8 mouse cellular contexts compared by ENCODE assay signal in genomic region chr2:30240267-30240666, GRCm38 (mm10). TPM values are rescaled to one million over a fixed set of nuclear protein-coding genes. Genes with fewer than 3 reads are reported as not detected.
DNase-seq lines count a peak whose midpoint lies in the region; ATAC-seq and TF ChIP-seq lines count a peak whose summit lies in the region.

Gm28035 (plus strand) TSS chr2:30240567.

- no peak for DNase-seq in kidney, postnatal 0 days (ENCODE audit: low spot score)
- no peak for DNase-seq in kidney, postnatal 10 days
- no peak for DNase-seq in midbrain, embryonic 14.5 days
- DNase-seq in MN1 (ENCODE audit: low spot score) = no peak
- no peak for DNase-seq in cerebellum, adult 9-10 months
- DNase-seq in adrenal gland, postnatal 4 days (ENCODE audit: low spot score in 2 of 2) = no peak

- 78% methylated on average over 2 of the region's 2 CpGs for whole genome bisulfite sequencing in kidney, postnatal 0 days
- 87% methylated on average over 2 of the region's 2 CpGs for WGBS in embryonic facial prominence, embryonic 13.5 days
- WGBS in hindbrain, embryonic 16.5 days = 85% methylated on average over 2 of the region's 2 CpGs
- 83% methylated on average over 2 of the region's 2 CpGs for WGBS in midbrain, embryonic 14.5 days

- H3K27ac ChIP-seq in kidney, postnatal 0 days = peak within 1 kb of the TSS; percentile 91
- no peak within 1 kb of the TSS for H3K27ac ChIP-seq in embryonic facial prominence, embryonic 13.5 days
- H3K27ac ChIP-seq in hindbrain, embryonic 16.5 days (ENCODE audit: low read depth, low read length) = no peak within 1 kb of the TSS
- no peak within 1 kb of the TSS for H3K27ac ChIP-seq in midbrain, embryonic 14.5 days (replicated peaks; ENCODE audit: low read depth, low read length)

- 0 out of 2 replicates have a peak within 1 kb of the TSS, but pooled peaks have one; percentile 86 for H3K4me3 ChIP-seq in kidney, postnatal 0 days (replicated peaks; ENCODE audit: low read depth, low read length)
- H3K4me3 ChIP-seq in embryonic facial prominence, embryonic 13.5 days = peak within 1 kb of the TSS; percentile 71; the same call in 1 of the 2 replicates
- no peak within 1 kb of the TSS for H3K4me3 ChIP-seq in hindbrain, embryonic 16.5 days (ENCODE audit: low read length)
- H3K4me3 ChIP-seq in midbrain, embryonic 14.5 days (replicated peaks; ENCODE audit: low read depth, low read length) = no peak within 1 kb of the TSS

- TF ChIP-seq CTCF in kidney, postnatal 0 days (IDR thresholded peaks at IDR 0.05; ENCODE audit: low read depth) = no peak

- peaks cover 19% of the 10 kb centered on the region for H3K4me1 ChIP-seq in kidney, postnatal 0 days (replicated peaks; ENCODE audit: insufficient read depth, low read length)
- peaks cover 23% of the 10 kb centered on the region for H3K4me1 ChIP-seq in embryonic facial prominence, embryonic 13.5 days
- peaks cover 29% of the 10 kb centered on the region for H3K4me1 ChIP-seq in hindbrain, embryonic 16.5 days (ENCODE audit: control insufficient read depth, insufficient read depth, low read depth, low read length)
- peaks cover 14% of the 10 kb centered on the region for H3K4me1 ChIP-seq in midbrain, embryonic 14.5 days (ENCODE audit: control insufficient read depth, insufficient read depth, low read length)

- H3K4me2 ChIP-seq in kidney, postnatal 0 days (ENCODE audit: low read length) = peak within 1 kb of the TSS; percentile 78
- peak within 1 kb of the TSS; percentile 88 for H3K4me2 ChIP-seq in embryonic facial prominence, embryonic 13.5 days
- H3K4me2 ChIP-seq in hindbrain, embryonic 16.5 days (ENCODE audit: low read length) = no peak within 1 kb of the TSS; the same call in 1 of the 2 replicates
- H3K4me2 ChIP-seq in midbrain, embryonic 14.5 days (ENCODE audit: low read length) = peak within 1 kb of the TSS; percentile 60; the same call in 1 of the 2 replicates

- no peaks in the 10 kb centered on the region for H3K27me3 ChIP-seq in kidney, postnatal 0 days (ENCODE audit: insufficient read depth, low read length)
- H3K27me3 ChIP-seq in embryonic facial prominence, embryonic 13.5 days = no peaks in the 10 kb centered on the region
- no peaks in the 10 kb centered on the region for H3K27me3 ChIP-seq in hindbrain, embryonic 16.5 days (replicated peaks; ENCODE audit: control insufficient read depth, insufficient read depth, low read length)
- no peaks in the 10 kb centered on the region for H3K27me3 ChIP-seq in midbrain, embryonic 14.5 days (ENCODE audit: control insufficient read depth, insufficient read depth, low read length)

- no peak for ATAC-seq in kidney, postnatal 0 days (replicated peaks; ENCODE audit: low FRiP score, low read depth)
- no peak for ATAC-seq in embryonic facial prominence, embryonic 13.5 days (ENCODE audit: insufficient number of reproducible peaks, insufficient read depth, low FRiP score, low TSS enrichment, low read depth)
- no peak for ATAC-seq in hindbrain, embryonic 16.5 days
- no peak for ATAC-seq in midbrain, embryonic 14.5 days (ENCODE audit: low FRiP score, low TSS enrichment)

- H3K9ac ChIP-seq in kidney, postnatal 0 days (ENCODE audit: low read depth, low read length) = 0 out of 2 replicates have a peak within 1 kb of the TSS, but pooled peaks have one; percentile 9
- H3K9ac ChIP-seq in embryonic facial prominence, embryonic 13.5 days = peak within 1 kb of the TSS; percentile 77
- H3K9ac ChIP-seq in hindbrain, embryonic 16.5 days (ENCODE audit: low read depth, low read length) = peak within 1 kb of the TSS; percentile 4; the same call in 1 of the 2 replicates
- peak within 1 kb of the TSS; percentile 86; the same call in 1 of the 2 replicates for H3K9ac ChIP-seq in midbrain, embryonic 14.5 days (replicated peaks; ENCODE audit: low read length)

- H3K9me3 ChIP-seq in kidney, postnatal 0 days (replicated peaks; ENCODE audit: low read length) = no peaks in the 10 kb centered on the region
- no peaks in the 10 kb centered on the region for H3K9me3 ChIP-seq in embryonic facial prominence, embryonic 13.5 days
- no peaks in the 10 kb centered on the region for H3K9me3 ChIP-seq in hindbrain, embryonic 16.5 days (ENCODE audit: control insufficient read depth, low read length)
- H3K9me3 ChIP-seq in midbrain, embryonic 14.5 days (ENCODE audit: control insufficient read depth, low read length) = no peaks in the 10 kb centered on the region

- H3K36me3 ChIP-seq in kidney, postnatal 0 days (ENCODE audit: insufficient read depth, low read length) = peaks cover 11% of the 10 kb centered on the region; the same call in 1 of the 2 replicates
- peaks cover 46% of the 10 kb centered on the region for H3K36me3 ChIP-seq in embryonic facial prominence, embryonic 13.5 days
- peaks cover 9% of the 10 kb centered on the region for H3K36me3 ChIP-seq in hindbrain, embryonic 16.5 days (ENCODE audit: control insufficient read depth, insufficient read depth, low read length)
- peaks cover 49% of the 10 kb centered on the region for H3K36me3 ChIP-seq in midbrain, embryonic 14.5 days (ENCODE audit: control insufficient read depth, insufficient read depth, low read length)

RNA-seq across cellular contexts. Expression of gene Gm28035, which starts in this region (rescaled TPM):
- polyA plus RNA-seq in kidney, postnatal 0 days (2015; fragmentation: Nextera tagmentation; extraction: Ambion mirVana) = 0.20 and 0.29 TPM in 2 replicates
- 0.06 and 0.11 TPM in 2 replicates for polyA plus RNA-seq in embryonic facial prominence, embryonic 13.5 days (2015; fragmentation: Nextera tagmentation; extraction: Ambion mirVana)
- polyA plus RNA-seq in hindbrain, embryonic 16.5 days (2015; fragmentation: Nextera tagmentation; extraction: Ambion mirVana) = 0.15 and 0.16 TPM in 2 replicates
- polyA plus RNA-seq in midbrain, embryonic 14.5 days (2014; fragmentation: Nextera tagmentation; extraction: Ambion mirVana) = 0.25 TPM in 1 of 2 replicates, not detected in the other
- 1 to 10 TPM; 1.3 TPM for total RNA-seq in adrenal gland, postnatal 4 days (2021)

Comparison
In these comparisons a context has a peak if more than half of its experiments do, and no peak if none do; other contexts are left out.
1. H3K4me3 ChIP-seq: peak in kidney, postnatal 0 days (single experiment) and embryonic facial prominence, embryonic 13.5 days (single experiment); none in hindbrain, embryonic 16.5 days (single experiment) and midbrain, embryonic 14.5 days (single experiment).
2. H3K9ac ChIP-seq: peak in every context shown above with its lines; median percentile 86 in midbrain, embryonic 14.5 days; 77 in embryonic facial prominence, embryonic 13.5 days; 9 in kidney, postnatal 0 days; 4 in hindbrain, embryonic 16.5 days.